Mouse (Mus musculus) lung, postnatal 0 days (tissue): ENCODE results near the gene Spag6. TPM values are rescaled to one million over a fixed set of nuclear protein-coding genes. Genes with fewer than 3 reads are reported as not detected.
A peak's percentile ranks its signal among the peaks of the same experiment; 100 is the strongest.

Experiments used
- ATAC-seq: fragments of 200-750 bp; cut with Nextera tagmentation; 2 replicates; pipeline ENCODE4 v1.8.0; 2017; ENCODE audit warnings: moderate library complexity
- DNase-seq: peaks from one replicate; pipeline ENCODE4 v3.0.0-alpha.2; 2016; ENCODE audit warnings: low spot score
- H3K27ac ChIP-seq: fragments of 300-500 bp; sonication (generic); 2 replicates; pipeline ENCODE4 v1.5.1; 2014; ENCODE audit warnings: antibody characterized with exemption, mild to moderate bottlenecking, low read length, mixed read lengths
- H3K27me3 ChIP-seq: fragments of 300-500 bp; sonication (generic); replicated peaks from 2 replicates; pipeline ENCODE4 v1.6.1; 2014; ENCODE audit warnings: low read length, mixed read lengths; ENCODE audit not compliant: insufficient read depth
- H3K36me3 ChIP-seq: fragments of 300-500 bp; sonication (generic); 2 replicates; pipeline ENCODE4 v1.6.1; 2014; ENCODE audit warnings: low read length, mixed read lengths; ENCODE audit not compliant: insufficient read depth
- H3K4me1 ChIP-seq: fragments of 300-500 bp; sonication (generic); 2 replicates; pipeline ENCODE4 v1.6.1; 2014; ENCODE audit warnings: antibody characterized with exemption, low read depth, low read length, mixed read lengths; ENCODE audit not compliant: insufficient read depth
- H3K4me2 ChIP-seq: fragments of 300-500 bp; sonication (generic); replicated peaks from 2 replicates; pipeline ENCODE4 v1.6.1; 2014; ENCODE audit warnings: low read depth, mild to moderate bottlenecking, low read length, moderate library complexity, mixed read lengths
- H3K4me3 ChIP-seq: fragments of 300-500 bp; sonication (generic); 2 replicates; pipeline ENCODE4 v1.5.1; 2014; ENCODE audit warnings: low read depth, low read length
- H3K9ac ChIP-seq: fragments of 300-500 bp; sonication (generic); replicated peaks from 2 replicates; pipeline ENCODE4 v1.6.1; 2014; ENCODE audit warnings: low read depth, mild to moderate bottlenecking
- H3K9me3 ChIP-seq: fragments of 300-500 bp; sonication (generic); 2 replicates; pipeline ENCODE4 v1.6.1; 2016; ENCODE audit warnings: low read length, mixed read lengths
- CTCF ChIP-seq: IDR thresholded peaks from 2 replicates; pipeline ENCODE4 v1.5.1; 2016; ENCODE audit warnings: antibody characterized with exemption, mild to moderate bottlenecking
- EP300 ChIP-seq: IDR thresholded peaks from 2 replicates; pipeline ENCODE4 v1.6.1; 2016; ENCODE audit warnings: antibody characterized with exemption, mild to moderate bottlenecking, control low read depth
- WGBS: fragments of 180-500 bp; shearing (Covaris S2); extraction: QIAGEN DNeasy Blood & Tissue Kit; methylation state at CpG from one replicate; pipeline ENCODE4 v1.1.7; 2014; 5-methylcytosine and 5-hydroxymethylcytosine counted together
- polyA plus RNA-seq: library from polyadenylated mRNA; unstranded; fragments of >200 nt; fragmentation: Nextera tagmentation; extraction: Ambion mirVana; gene quantifications from 2 replicates; pipeline ENCODE4 v1.2.1, GENCODE M21; 2015

Gene Spag6
- polyA plus RNA-seq, 1 experiment from 2014 or later: 0.07 TPM

- Histone ChIP-seq H3K36me3 (no peaks in the 10 kb centered on the region), H3K4me2 (no peak overlapping the region), H3K4me1 (peaks cover 4% of the 10 kb centered on the region; the same call in 1 of the 2 replicates), H3K27me3 (no peaks in the 10 kb centered on the region), H3K27ac (no peak overlapping the region), H3K4me3 (no peak overlapping the region), H3K9me3 (no peaks in the 10 kb centered on the region), H3K9ac (no peak overlapping the region)
- TF ChIP-seq CTCF (no peak), EP300 (no peak)
- 81% methylated on average over 7 of the region's 7 CpGs for WGBS
- ATAC-seq: no peak
- no peak for DNase-seq
These were observed 87.5 kb downstream of the Spag6 start for GRCm38 (mm10) chr2:18781296-18781695.

- no peaks in the 10 kb centered on the region for H3K36me3 ChIP-seq
- H3K4me2 ChIP-seq: no peak overlapping the region
- no peak overlapping the region for H3K4me3 ChIP-seq
- ATAC-seq: no peak
- DNase-seq: no peak
- no peak overlapping the region for H3K9ac ChIP-seq
- no peaks in the 10 kb centered on the region for H3K9me3 ChIP-seq
- WGBS: 72% methylated on average over 4 of the region's 4 CpGs
- no peaks in the 10 kb centered on the region for H3K4me1 ChIP-seq
- H3K27me3 ChIP-seq: peaks cover 2% of the 10 kb centered on the region; the same call in 1 of the 2 replicates
- H3K27ac ChIP-seq: no peak overlapping the region
- no peak for TF ChIP-seq EP300
- TF ChIP-seq CTCF: no peak
These were observed 100.4 kb downstream of the Spag6 start for GRCm38 (mm10) chr2:18794261-18794660.

- DNase-seq (no peak), ATAC-seq (no peak)
- H3K9me3 ChIP-seq: no peaks in the 10 kb centered on the region
- WGBS: 87% methylated on average over 8 of the region's 8 CpGs
- TF ChIP-seq EP300 (no peak), CTCF (no peak)
- no peak overlapping the region for H3K4me2 ChIP-seq
- peaks cover 12% of the 10 kb centered on the region; the same call in 1 of the 2 replicates for H3K4me1 ChIP-seq
- H3K9ac ChIP-seq: no peak overlapping the region
- no peaks in the 10 kb centered on the region for H3K36me3 ChIP-seq
- H3K27me3 ChIP-seq: peaks cover 26% of the 10 kb centered on the region
- no peak overlapping the region for H3K27ac ChIP-seq
- no peak overlapping the region for H3K4me3 ChIP-seq
These were observed 103.9 kb downstream of the Spag6 start for GRCm38 (mm10) chr2:18797776-18798175.

GRCm38 (mm10) chr2:18799265-18799965 lies 105.6 kb downstream of the Spag6 start:
- Histone ChIP-seq H3K36me3 (no peaks in the 10 kb centered on the region), H3K9ac (no peak overlapping the region), H3K4me1 (peaks cover 12% of the 10 kb centered on the region; the same call in 1 of the 2 replicates), H3K27ac (no peak overlapping the region), H3K4me2 (peak overlapping the region; percentile 56), H3K4me3 (peak overlapping the region; percentile 36; the same call in 1 of the 2 replicates), H3K27me3 (peaks cover 26% of the 10 kb centered on the region), H3K9me3 (no peaks in the 10 kb centered on the region)
- TF ChIP-seq CTCF (no peak), EP300 (no peak)
- 17% methylated on average over 17 of the region's 17 CpGs for WGBS
- ATAC-seq (no peak), DNase-seq (no peak)

Other genes with a start within 250 kb of the Spag6 start
- 175 and 184 TPM in 2 replicates for gene Commd3, start 21.6 kb upstream of the Spag6 start, polyA plus RNA-seq
- 13.2 and 15.2 TPM in 2 replicates for gene Bmi1, start 17.0 kb upstream of the Spag6 start, polyA plus RNA-seq